Mouse (Mus musculus): ENCODE results near the gene Nfatc2.
A peak's percentile ranks its signal among the peaks of the same experiment; 100 is the strongest.

The Nfatc2 gene

DNA sequence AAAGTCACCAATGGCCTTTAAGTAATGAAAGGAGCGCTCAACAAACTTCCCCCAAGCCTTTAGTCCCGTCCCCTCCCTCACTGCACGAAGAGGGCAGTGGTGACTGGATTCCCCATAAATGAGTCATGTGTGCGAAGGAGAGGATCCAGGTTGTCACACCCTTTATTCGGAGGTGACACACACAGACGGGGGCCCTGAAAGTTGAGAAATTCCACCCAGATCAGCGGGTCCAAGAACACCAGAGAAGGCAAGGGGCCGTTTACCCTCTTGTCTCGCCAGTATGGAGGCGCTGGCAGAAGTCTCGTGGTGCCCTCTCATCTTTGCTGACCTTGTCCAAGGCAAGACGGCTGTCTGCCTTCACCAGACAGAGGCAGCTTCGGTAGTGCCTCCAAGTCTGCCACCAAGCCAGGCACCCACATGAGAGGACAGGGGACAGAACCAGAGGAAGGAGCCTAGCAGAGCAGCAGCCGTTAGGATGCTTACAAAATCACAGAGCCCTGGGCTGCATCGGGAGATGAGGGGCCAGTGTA, 21.8 kb downstream of the Nfatc2 start:
- DNase-seq (ENCODE audit: low read depth, low spot score): no peak

DNA sequence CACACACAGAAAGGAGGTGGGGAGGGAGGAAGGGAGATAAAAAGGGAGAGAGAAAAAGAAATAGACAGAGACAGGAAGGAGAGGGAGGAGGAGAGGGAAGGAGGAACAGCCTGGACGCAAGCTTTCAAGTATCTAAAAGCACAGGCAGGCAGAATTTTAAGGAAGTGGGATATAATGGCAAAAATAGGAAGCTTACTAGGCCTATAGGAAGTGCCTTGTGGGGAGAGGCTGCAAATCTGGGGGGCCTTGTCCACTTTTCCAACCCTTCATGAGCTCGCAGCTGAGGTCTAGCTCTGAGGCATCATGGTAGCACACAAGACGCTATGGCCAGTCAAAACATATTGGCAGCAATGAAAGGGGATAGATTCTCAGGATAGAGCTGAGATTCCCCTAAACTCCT, 22.3 kb downstream of the Nfatc2 start:
- DNase-seq (ENCODE audit: low read depth, low spot score): no peak

DNA sequence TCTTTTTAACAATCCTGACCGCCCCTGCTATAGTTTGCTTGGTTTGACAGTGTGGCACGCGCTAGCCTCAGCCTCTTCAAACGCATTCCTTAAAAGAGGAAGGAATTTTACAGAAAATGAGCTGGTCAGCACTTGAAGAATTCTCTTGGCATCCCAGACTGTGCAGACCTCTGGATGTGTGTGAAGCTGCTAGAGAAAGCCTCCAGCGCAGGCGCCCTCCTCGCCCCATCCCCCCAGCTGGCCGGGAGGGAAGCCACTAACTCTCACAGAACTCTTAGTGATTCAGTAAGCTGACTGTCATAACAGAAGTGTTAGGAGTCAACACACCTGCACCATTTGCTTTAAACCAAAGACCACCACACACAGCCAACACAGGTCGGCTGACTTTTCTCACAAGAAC, 23.3 kb downstream of the Nfatc2 start:
- peak; percentile 36 for DNase-seq (ENCODE audit: low read depth, low spot score)

GRCm38 (mm10) chr2:168577381-168577780, 24.1 kb downstream of the Nfatc2 start:
- DNase-seq (ENCODE audit: low read depth, low spot score): no peak

DNA sequence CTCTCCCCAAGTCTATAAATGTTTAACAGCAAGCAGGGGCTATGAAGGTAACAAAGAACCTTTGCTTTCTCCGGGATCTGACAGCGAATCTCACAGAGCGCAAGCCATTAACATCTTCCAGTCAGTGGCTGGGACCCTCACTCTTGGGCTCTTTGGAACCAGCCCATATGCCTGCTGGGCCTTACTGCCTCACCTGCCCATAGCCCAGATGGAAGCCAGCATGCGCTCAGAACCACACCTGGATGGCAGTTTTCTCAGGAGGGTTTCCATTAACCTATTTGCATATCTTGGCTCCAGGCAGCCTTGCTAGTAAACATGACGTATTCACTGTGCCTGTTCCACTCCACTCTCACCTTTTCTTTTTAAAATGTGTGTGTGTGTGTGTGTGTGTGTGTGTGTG, 25.6 kb downstream of the Nfatc2 start:
- DNase-seq (ENCODE audit: low read depth, low spot score): no peak

DNA sequence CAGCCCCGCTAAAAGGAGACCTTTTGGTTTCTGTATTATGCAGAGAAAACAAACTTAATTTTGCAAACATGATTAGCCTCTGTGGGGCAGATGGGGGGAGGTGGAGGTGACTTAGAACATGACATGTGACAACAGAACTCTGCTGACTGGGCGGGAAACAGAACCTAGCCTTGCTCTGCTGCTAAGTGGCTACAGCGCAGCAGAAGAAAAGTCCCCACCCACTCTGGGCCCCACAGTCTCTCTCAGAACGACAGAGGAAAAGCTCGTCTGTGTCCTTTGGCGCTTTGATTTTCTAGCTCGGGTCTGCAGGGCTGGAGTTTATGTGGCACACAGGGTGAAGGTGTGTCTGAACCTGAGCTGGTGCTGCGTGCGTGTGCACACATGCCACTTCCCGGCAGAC, 26.5 kb downstream of the Nfatc2 start:
- no peak for DNase-seq (ENCODE audit: low read depth, low spot score)

GRCm38 (mm10) chr2:168573866-168574265, 27.6 kb downstream of the Nfatc2 start:
- DNase-seq (ENCODE audit: low read depth, low spot score): no peak

DNA sequence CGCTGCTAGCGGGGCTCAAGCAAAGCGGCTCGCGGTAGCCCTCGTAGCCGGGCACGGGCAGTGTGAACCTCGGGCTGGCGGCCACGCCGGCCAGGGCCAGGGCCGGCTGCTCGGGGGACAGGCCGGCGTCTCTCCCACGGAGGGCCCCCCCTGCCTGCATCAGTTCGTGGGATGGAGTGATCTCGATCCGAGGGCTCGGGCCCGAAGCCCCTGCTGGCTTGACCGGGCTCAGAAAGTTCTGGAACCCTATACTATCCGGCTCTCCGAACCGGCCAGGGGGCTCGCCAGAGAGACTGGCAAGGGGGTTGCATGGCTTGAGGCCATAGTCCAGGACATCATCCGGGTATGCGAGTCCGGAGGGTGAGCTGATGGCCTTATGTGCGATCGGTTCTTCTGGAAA, 30.2 kb downstream of the Nfatc2 start:
- DNase-seq (ENCODE audit: low read depth, low spot score): no peak

DNA sequence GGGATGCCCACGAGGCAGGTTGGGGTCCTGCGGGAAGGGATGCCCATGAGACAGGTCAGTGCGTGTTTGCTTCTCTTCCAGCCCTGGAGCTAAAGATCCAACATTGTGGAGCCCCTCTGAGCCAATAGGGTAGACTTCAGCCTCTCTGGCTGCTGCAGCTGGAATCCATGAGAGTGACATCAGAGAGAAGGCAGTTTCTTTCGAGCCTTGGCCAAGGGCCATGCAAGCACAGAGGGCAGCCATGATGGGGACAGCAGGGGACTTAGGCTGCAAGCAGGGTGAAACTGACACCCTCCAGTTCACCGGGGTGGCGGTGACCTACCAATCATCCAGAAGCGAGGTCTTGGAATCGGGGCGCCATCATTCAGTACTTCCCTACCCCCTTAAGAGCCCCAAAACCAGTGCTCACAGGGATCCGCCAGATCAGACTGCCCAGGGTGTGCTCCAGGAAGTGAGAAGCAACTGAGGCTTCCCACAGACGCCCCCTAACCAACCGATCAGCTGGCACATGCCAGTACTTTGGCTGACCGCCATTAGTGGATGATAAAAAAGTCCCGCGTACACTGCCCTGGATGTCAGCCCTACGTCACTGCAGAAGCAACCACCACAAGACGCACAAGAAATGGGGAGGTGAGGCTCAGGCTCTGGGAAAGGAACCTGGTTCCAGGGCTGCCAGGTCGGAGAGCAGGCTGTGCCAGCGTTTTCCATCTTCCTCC, 35.8 kb downstream of the Nfatc2 start:
- no peak for DNase-seq (ENCODE audit: low read depth, low spot score)

- no peak for DNase-seq (ENCODE audit: low read depth, low spot score)
Measured at GRCm38 (mm10) chr2:168563184-168563583, 38.3 kb downstream of the Nfatc2 start.

GRCm38 (mm10) chr2:168557035-168557434, 44.4 kb downstream of the Nfatc2 start:
- no peak for DNase-seq (ENCODE audit: low read depth, low spot score)

GRCm38 (mm10) chr2:168555897-168556670, 45.4 kb downstream of the Nfatc2 start:
- DNase-seq (ENCODE audit: low read depth, low spot score): no peak

- DNase-seq (ENCODE audit: low read depth, low spot score): no peak
Measured at GRCm38 (mm10) chr2:168553541-168553961, 47.9 kb downstream of the Nfatc2 start.

GRCm38 (mm10) chr2:168552405-168552804, 49.1 kb downstream of the Nfatc2 start:
- DNase-seq (ENCODE audit: low read depth, low spot score): no peak

GRCm38 (mm10) chr2:168551218-168551617, 50.2 kb downstream of the Nfatc2 start:
- DNase-seq (ENCODE audit: low read depth, low spot score): peak; percentile 62

GRCm38 (mm10) chr2:168549326-168549725, 52.1 kb downstream of the Nfatc2 start:
- DNase-seq (ENCODE audit: low read depth, low spot score): peak; percentile 98

GRCm38 (mm10) chr2:168548008-168548407, 53.4 kb downstream of the Nfatc2 start:
- DNase-seq (ENCODE audit: low read depth, low spot score): peak; percentile 94

GRCm38 (mm10) chr2:168545901-168546557, 55.4 kb downstream of the Nfatc2 start:
- no peak for DNase-seq (ENCODE audit: low read depth, low spot score)

GRCm38 (mm10) chr2:168544102-168544501, 57.4 kb downstream of the Nfatc2 start:
- DNase-seq (ENCODE audit: low read depth, low spot score): peak; percentile 95

GRCm38 (mm10) chr2:168543026-168543425, 58.4 kb downstream of the Nfatc2 start:
- DNase-seq (ENCODE audit: low read depth, low spot score): no peak

DNA sequence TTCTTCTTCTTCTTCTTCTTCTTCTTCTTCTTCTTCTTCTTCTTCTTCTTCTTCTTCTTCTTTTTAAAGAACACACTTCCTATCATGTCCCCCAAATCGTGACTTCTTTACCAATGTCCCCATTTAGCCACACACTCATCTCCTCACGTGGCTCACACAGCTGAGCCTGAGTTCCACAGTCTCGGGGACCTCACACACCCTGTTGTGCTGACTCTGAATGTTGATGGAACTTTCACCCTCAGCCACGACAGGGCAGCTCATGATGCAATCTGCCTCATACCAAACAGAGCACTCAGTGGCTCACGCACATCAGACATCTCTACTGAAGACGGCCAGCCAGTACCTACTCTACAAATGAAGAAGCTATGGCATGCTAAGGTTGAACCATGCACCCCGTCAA, 60.2 kb downstream of the Nfatc2 start:
- DNase-seq (ENCODE audit: low read depth, low spot score): no peak

GRCm38 (mm10) chr2:168539594-168540222, 61.7 kb downstream of the Nfatc2 start:
- peak; percentile 29 for DNase-seq (ENCODE audit: low read depth, low spot score)
